In genomic region chr1:77048720-77049406, GRCm38 (mm10) we compare ENCODE assay signal across 27 mouse cellular contexts.
DNase-seq lines count a peak whose midpoint lies in the region; ATAC-seq lines count a peak whose summit lies in the region.
"Had no signal": no experiment of that assay in that cellular context is flagged by ENCODE, and none has a peak within 500 bp of the region (broad histone marks: within the 10 kb centered on the region; RNA-seq: fewer than 3 reads in every experiment).

No protein-coding gene starts in this region.

- H3K27me3 ChIP-seq in forebrain, embryonic 14.5 days (replicated peaks; ENCODE audit: control insufficient read depth, insufficient read depth, low read length): no peaks in the 10 kb centered on the region
- no peaks in the 10 kb centered on the region for H3K27me3 ChIP-seq in forebrain, embryonic 10.5 days (ENCODE audit: poor library complexity, severe bottlenecking)
- H3K27me3 ChIP-seq in limb, embryonic 11.5 days (ENCODE audit: control insufficient read depth, insufficient read depth, low read length): no peaks in the 10 kb centered on the region
- H3K27me3 ChIP-seq in limb, embryonic 10.5 days (ENCODE audit: low read depth, poor library complexity, severe bottlenecking): no peaks in the 10 kb centered on the region
- no peaks in the 10 kb centered on the region for H3K27me3 ChIP-seq in heart, embryonic 12.5 days (replicated peaks)
- no peaks in the 10 kb centered on the region for H3K27me3 ChIP-seq in kidney, embryonic 16.5 days (ENCODE audit: insufficient read depth, low read length)
- H3K27me3 ChIP-seq: embryonic facial prominence, embryonic 13.5 days; hindbrain, embryonic 15.5 days; limb, embryonic 13.5 days; lung, embryonic 15.5 days; midbrain, embryonic 13.5 days; neural tube, embryonic 13.5 days had no signal

- intact Hi-C loops in heart, postnatal 10 days (cut with DNase I): no loop called here

- H3K4me2 ChIP-seq in forebrain, embryonic 14.5 days (ENCODE audit: low read length): no peak overlapping the region
- no peak overlapping the region for H3K4me2 ChIP-seq in limb, embryonic 11.5 days (ENCODE audit: low read depth, severe bottlenecking)
- no peak overlapping the region for H3K4me2 ChIP-seq in heart, embryonic 12.5 days
- H3K4me2 ChIP-seq in kidney, embryonic 16.5 days (replicated peaks; ENCODE audit: low read depth, low read length): no peak overlapping the region
- H3K4me2 ChIP-seq: embryonic facial prominence, embryonic 13.5 days; hindbrain, embryonic 15.5 days; limb, embryonic 13.5 days; liver, embryonic 11.5 days; lung, embryonic 15.5 days; midbrain, embryonic 13.5 days; neural tube, embryonic 13.5 days had no signal

- ATAC-seq in forebrain, embryonic 14.5 days: peak; percentile 65
- no peak for ATAC-seq in limb, embryonic 11.5 days (ENCODE audit: insufficient number of reproducible peaks, low FRiP score, low TSS enrichment, low read depth)
- peak; percentile 29; the same call in 1 of the 2 replicates for ATAC-seq in heart, embryonic 12.5 days (ENCODE audit: insufficient number of reproducible peaks, low FRiP score)
- no peak for ATAC-seq in kidney, embryonic 16.5 days (ENCODE audit: low FRiP score, low TSS enrichment)
- ATAC-seq: inflammation-experienced regulatory T-cells, adult 6 months; midbrain, embryonic 13.5 days had no signal

- 0 out of 2 replicates have a peak, but pooled peaks cover 3% of the 10 kb centered on the region for H3K4me1 ChIP-seq in forebrain, embryonic 14.5 days (ENCODE audit: control insufficient read depth, insufficient read depth, low read length)
- H3K4me1 ChIP-seq in forebrain, embryonic 10.5 days: no peaks in the 10 kb centered on the region
- H3K4me1 ChIP-seq in limb, embryonic 11.5 days (ENCODE audit: control insufficient read depth, insufficient read depth, low read length): no peaks in the 10 kb centered on the region
- no peaks in the 10 kb centered on the region for H3K4me1 ChIP-seq in limb, embryonic 10.5 days
- H3K4me1 ChIP-seq in heart, embryonic 12.5 days (replicated peaks): 0 out of 2 replicates have a peak, but pooled peaks cover 2% of the 10 kb centered on the region
- H3K4me1 ChIP-seq in kidney, embryonic 16.5 days (ENCODE audit: insufficient read depth, low read length): no peaks in the 10 kb centered on the region
- H3K4me1 ChIP-seq: embryonic facial prominence, embryonic 13.5 days; hindbrain, embryonic 15.5 days; midbrain, embryonic 13.5 days had no signal

- WGBS in forebrain, embryonic 14.5 days: 71% methylated on average over 7 of the region's 7 CpGs
- 88% methylated on average over 7 of the region's 7 CpGs for WGBS in forebrain, embryonic 10.5 days
- WGBS in limb, embryonic 11.5 days: 93% methylated on average over 7 of the region's 7 CpGs
- 93% methylated on average over 7 of the region's 7 CpGs for WGBS in limb, embryonic 10.5 days
- 58% methylated on average over 7 of the region's 7 CpGs for WGBS in heart, embryonic 12.5 days
- WGBS in kidney, embryonic 16.5 days: 92% methylated on average over 7 of the region's 7 CpGs

- H3K9me3 ChIP-seq in forebrain, embryonic 14.5 days (replicated peaks; ENCODE audit: control insufficient read depth, low read length): no peaks in the 10 kb centered on the region
- H3K9me3 ChIP-seq in forebrain, embryonic 10.5 days: no peaks in the 10 kb centered on the region
- no peaks in the 10 kb centered on the region for H3K9me3 ChIP-seq in limb, embryonic 11.5 days (ENCODE audit: control insufficient read depth, low read length)
- H3K9me3 ChIP-seq in limb, embryonic 10.5 days (replicated peaks): no peaks in the 10 kb centered on the region
- H3K9me3 ChIP-seq in heart, embryonic 12.5 days (replicated peaks): no peaks in the 10 kb centered on the region
- H3K9me3 ChIP-seq in kidney, embryonic 16.5 days (ENCODE audit: low read length): no peaks in the 10 kb centered on the region
- H3K9me3 ChIP-seq: embryonic facial prominence, embryonic 13.5 days; hindbrain, embryonic 15.5 days; limb, embryonic 13.5 days; lung, embryonic 15.5 days; midbrain, embryonic 13.5 days; neural tube, embryonic 13.5 days had no signal

- no peaks in the 10 kb centered on the region for H3K36me3 ChIP-seq in forebrain, embryonic 14.5 days (ENCODE audit: control insufficient read depth, insufficient read depth, low read length)
- no peaks in the 10 kb centered on the region for H3K36me3 ChIP-seq in forebrain, embryonic 10.5 days (replicated peaks)
- no peaks in the 10 kb centered on the region for H3K36me3 ChIP-seq in limb, embryonic 11.5 days (ENCODE audit: control insufficient read depth, insufficient read depth, low read length)
- no peaks in the 10 kb centered on the region for H3K36me3 ChIP-seq in limb, embryonic 10.5 days
- no peaks in the 10 kb centered on the region for H3K36me3 ChIP-seq in heart, embryonic 12.5 days
- H3K36me3 ChIP-seq in kidney, embryonic 16.5 days (ENCODE audit: insufficient read depth, low read length): no peaks in the 10 kb centered on the region
- H3K36me3 ChIP-seq: embryonic facial prominence, embryonic 13.5 days; G1E; hindbrain, embryonic 15.5 days; limb, embryonic 13.5 days; lung, embryonic 15.5 days; midbrain, embryonic 13.5 days; neural tube, embryonic 13.5 days had no signal

- peak; percentile 76 for DNase-seq in forebrain, embryonic 14.5 days (ENCODE audit: low spot score)
- no peak for DNase-seq in forebrain, embryonic 10.5 days (ENCODE audit: extremely low spot score, low spot score)
- DNase-seq in limb, embryonic 11.5 days (ENCODE audit: low spot score): peak; percentile 4
- DNase-seq in limb, embryonic 10.5 days (ENCODE audit: low spot score): no peak
- peak; percentile 32 to 43 for DNase-seq in heart, postnatal 10 days
- DNase-seq in layer of hippocampus, postnatal 14 days (ENCODE audit: low spot score in 2 of 2): no peak
- DNase-seq: adrenal gland, postnatal 10 days; cerebellum, adult 11 months; cerebellum, adult 9-10 months; gastrocnemius, postnatal 10 days; kidney, adult 18-20 months; layer of hippocampus, adult 9-11 months; right cerebral cortex, postnatal 4 days; thymus, adult 2 months; thymus, postnatal 36 days had no signal

- no peak overlapping the region for H3K9ac ChIP-seq in forebrain, embryonic 14.5 days (ENCODE audit: low read length)
- no peak overlapping the region for H3K9ac ChIP-seq in limb, embryonic 11.5 days (ENCODE audit: low read length)
- H3K9ac ChIP-seq in heart, embryonic 12.5 days: no peak overlapping the region
- H3K9ac ChIP-seq in kidney, embryonic 16.5 days (replicated peaks; ENCODE audit: low read length): no peak overlapping the region
- H3K9ac ChIP-seq: embryonic facial prominence, embryonic 13.5 days; hindbrain, embryonic 15.5 days; limb, embryonic 13.5 days; lung, embryonic 15.5 days; midbrain, embryonic 13.5 days; neural tube, embryonic 13.5 days had no signal

- H3K27ac ChIP-seq in forebrain, embryonic 14.5 days (ENCODE audit: low read depth, low read length): no peak overlapping the region
- H3K27ac ChIP-seq in forebrain, embryonic 10.5 days: no peak overlapping the region
- no peak overlapping the region for H3K27ac ChIP-seq in limb, embryonic 11.5 days (replicated peaks; ENCODE audit: low read depth, low read length)
- H3K27ac ChIP-seq in limb, embryonic 10.5 days: no peak overlapping the region
- H3K27ac ChIP-seq in heart, embryonic 12.5 days (ENCODE audit: poor library complexity, severe bottlenecking): no peak overlapping the region; the same call in 1 of the 2 replicates
- H3K27ac ChIP-seq in kidney, embryonic 16.5 days (ENCODE audit: low read length): no peak overlapping the region
- H3K27ac ChIP-seq: embryonic facial prominence, embryonic 13.5 days; hindbrain, embryonic 15.5 days; kidney, postnatal 0 days; limb, embryonic 13.5 days; lung, embryonic 15.5 days; midbrain, embryonic 13.5 days; neural tube, embryonic 13.5 days had no signal

- H3K4me3 ChIP-seq in forebrain, embryonic 14.5 days (ENCODE audit: low read depth, low read length): no peak overlapping the region
- no peak overlapping the region for H3K4me3 ChIP-seq in forebrain, embryonic 10.5 days
- H3K4me3 ChIP-seq in limb, embryonic 11.5 days (ENCODE audit: low read depth, low read length): no peak overlapping the region
- H3K4me3 ChIP-seq in limb, embryonic 10.5 days: no peak overlapping the region
- H3K4me3 ChIP-seq in heart, embryonic 12.5 days: no peak overlapping the region
- no peak overlapping the region for H3K4me3 ChIP-seq in kidney, embryonic 16.5 days (ENCODE audit: low read length)
- H3K4me3 ChIP-seq: embryonic facial prominence, embryonic 13.5 days; hindbrain, embryonic 15.5 days; limb, embryonic 13.5 days; lung, embryonic 15.5 days; midbrain, embryonic 13.5 days; neural tube, embryonic 13.5 days had no signal

Comparison
In these comparisons a context has a peak if more than half of its experiments do, and no peak if none do; other contexts are left out.
1. DNase-seq: peak in forebrain, embryonic 14.5 days (single experiment), limb, embryonic 11.5 days (single experiment) and heart, postnatal 10 days (2 of 2); none in forebrain, embryonic 10.5 days (single experiment), limb, embryonic 10.5 days (single experiment) and layer of hippocampus, postnatal 14 days (0 of 2).
2. ATAC-seq: peak in forebrain, embryonic 14.5 days (single experiment) and heart, embryonic 12.5 days (single experiment); none in limb, embryonic 11.5 days (single experiment) and kidney, embryonic 16.5 days (single experiment).